Mouse (Mus musculus): Measurements from ENCODE around the gene P4ha3. TPM values are rescaled to one million over a fixed set of nuclear protein-coding genes. Genes with fewer than 3 reads are reported as not detected.
"Not testable (repeated sequence)": the region's sequence is repeated elsewhere in the genome, so short reads cannot be mapped to it uniquely, and the experiment has no call there.

P4ha3 gene
- total RNA-seq (2021), result 1 to 10 TPM; 6.5 to 8.5 TPM
- long read RNA-seq, experiment 1, transcript P4ha3-201 (13 exons, 2,361 nt), result major isoform, 5 of 6 reads
- long read RNA-seq, experiment 1, partial matches to known transcripts, result 0 of 6 reads
- long read RNA-seq, experiment 1, other reads (novel, unspliced or antisense), result 1 of 6 reads
- long read RNA-seq, experiment 2, partial matches to known transcripts, result 0 of 3 reads
- long read RNA-seq, experiment 2, other reads (novel, unspliced or antisense), result 0 of 3 reads

- intact Hi-C loops (cut with DNase I), result no loop called here
- peak; percentile 29 for TF ChIP-seq CTCF (IDR thresholded peaks at IDR 0.05)
- DNase-seq (ENCODE audit: extremely low spot score in 1 of 2, low spot score in 2 of 2), result peak in 1 of 2 experiments; percentile 40
- peak within 1 kb of the TSS; percentile 50 for H3K4me3 ChIP-seq
- H3K27ac ChIP-seq, result no peak within 1 kb of the TSS
These were observed at the start of gene P4ha3 for GRCm38 (mm10) chr7:100285383-100285782. TSS of gene P4ha3 (plus strand) at chr7:100285520.

- Histone ChIP-seq H3K4me3 (no peak overlapping the region), H3K27ac (no peak overlapping the region)
- no peak for DNase-seq (ENCODE audit: extremely low spot score in 1 of 2, low spot score in 2 of 2)
- intact Hi-C loops (cut with DNase I), result no loop called here
- no peak for TF ChIP-seq CTCF (IDR thresholded peaks at IDR 0.05)
These were observed 47.0 kb upstream of the P4ha3 start for GRCm38 (mm10) chr7:100238271-100238670.

- Histone ChIP-seq H3K27ac (no peak overlapping the region), H3K4me3 (no peak overlapping the region)
- intact Hi-C loops (cut with DNase I), result no loop called here
- no peak for TF ChIP-seq CTCF (IDR thresholded peaks at IDR 0.05)
- DNase-seq (ENCODE audit: extremely low spot score in 1 of 2, low spot score in 2 of 2), result no peak
These were observed 44.7 kb upstream of the P4ha3 start for GRCm38 (mm10) chr7:100240601-100241000.

- TF ChIP-seq CTCF (IDR thresholded peaks at IDR 0.05), result no peak
- H3K27ac ChIP-seq, result no peak overlapping the region
- H3K4me3 ChIP-seq, result no peak overlapping the region
- intact Hi-C loops (cut with DNase I), result no loop called here
- DNase-seq (ENCODE audit: extremely low spot score in 1 of 2, low spot score in 2 of 2), result no peak
These were observed 42.3 kb upstream of the P4ha3 start for GRCm38 (mm10) chr7:100243007-100243406.

DNA sequence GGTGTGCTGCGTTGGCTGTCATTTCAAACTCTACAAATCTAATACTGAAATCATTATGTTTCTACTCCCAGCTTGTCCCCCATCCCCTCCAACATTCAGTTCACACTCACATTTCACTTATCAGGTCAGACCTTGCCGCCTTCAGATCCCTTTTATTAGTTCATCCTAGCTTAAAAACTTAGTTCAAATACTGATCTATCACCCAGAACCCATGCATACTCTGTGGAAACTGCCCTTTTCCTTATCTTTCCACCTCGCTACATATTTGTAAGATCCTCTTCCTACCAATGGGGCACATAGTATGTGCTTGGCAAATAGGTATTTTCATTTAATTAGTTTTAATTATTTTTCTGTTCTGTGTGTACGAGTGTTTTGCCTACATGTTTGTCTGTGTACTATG, 41.1 kb upstream of the P4ha3 start:
- no peak for TF ChIP-seq CTCF (IDR thresholded peaks at IDR 0.05)
- intact Hi-C loops (cut with DNase I), result no loop called here
- Histone ChIP-seq H3K27ac (no peak overlapping the region), H3K4me3 (no peak overlapping the region)
- DNase-seq (ENCODE audit: extremely low spot score in 1 of 2, low spot score in 2 of 2), result no peak

DNA sequence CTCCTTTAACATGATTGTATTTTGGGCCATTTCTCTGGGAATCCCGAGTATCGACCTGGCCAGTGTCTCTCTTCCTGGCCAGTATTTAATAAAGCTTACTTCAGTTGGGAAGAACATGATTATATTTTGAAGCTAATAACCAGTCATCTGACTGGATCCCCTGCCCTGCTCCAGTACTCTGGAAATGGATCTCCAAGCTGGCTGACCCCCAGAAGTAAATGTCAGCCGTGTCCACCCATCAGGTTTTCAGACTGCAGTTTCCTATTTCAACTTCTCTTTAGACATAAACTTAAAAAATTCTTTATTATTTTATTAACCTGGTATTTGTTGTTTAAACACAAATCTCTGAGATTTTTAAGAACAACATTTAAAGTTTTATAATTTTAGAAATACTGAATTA, 40.1 kb upstream of the P4ha3 start:
- no peak overlapping the region for H3K27ac ChIP-seq
- intact Hi-C loops (cut with DNase I), result no loop called here
- H3K4me3 ChIP-seq, result no peak overlapping the region
- no peak for DNase-seq (ENCODE audit: extremely low spot score in 1 of 2, low spot score in 2 of 2)
- no peak for TF ChIP-seq CTCF (IDR thresholded peaks at IDR 0.05)

DNA sequence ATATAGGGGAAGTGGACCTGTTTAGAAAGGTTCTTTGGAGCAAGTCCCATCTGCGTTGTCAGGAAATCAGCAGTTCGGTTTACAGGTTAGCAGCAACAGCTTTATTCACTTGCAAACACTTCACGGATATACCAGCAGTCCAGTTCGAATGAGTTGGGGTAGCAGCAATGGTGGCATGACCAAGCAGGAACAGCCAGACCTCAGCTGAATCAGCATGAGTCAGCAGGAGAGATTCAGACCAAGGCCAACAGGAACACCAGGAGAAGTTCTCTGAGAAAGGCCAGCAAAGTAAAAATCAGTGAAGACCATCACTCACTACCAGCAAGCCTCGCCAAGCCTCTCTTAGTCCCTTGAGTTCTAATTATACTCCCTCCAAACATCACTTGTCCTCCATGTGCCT, 34.7 kb upstream of the P4ha3 start:
- no peak for DNase-seq (ENCODE audit: extremely low spot score in 1 of 2, low spot score in 2 of 2)
- no peak overlapping the region for H3K27ac ChIP-seq
- H3K4me3 ChIP-seq, result no peak overlapping the region
- intact Hi-C loops (cut with DNase I), result no loop called here
- no peak for TF ChIP-seq CTCF (IDR thresholded peaks at IDR 0.05)

DNA sequence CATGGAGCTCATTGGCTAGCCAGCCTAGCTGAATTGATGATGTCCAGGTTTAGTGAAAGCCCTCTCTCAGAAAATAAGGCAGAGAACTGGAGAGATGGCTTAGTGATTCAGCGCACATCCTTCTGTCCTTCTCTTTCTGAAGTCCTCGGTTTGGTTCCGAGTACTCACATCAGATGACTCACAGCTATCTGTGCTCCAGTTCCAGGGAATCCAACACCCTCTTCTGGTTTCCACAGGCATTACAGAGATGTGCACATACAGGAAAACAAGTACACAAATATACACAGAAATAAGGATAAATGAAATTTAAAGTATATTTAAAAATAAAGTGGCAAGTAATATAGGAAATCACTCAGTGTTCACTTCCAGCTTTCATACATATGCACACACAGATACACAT, 23.0 kb upstream of the P4ha3 start:
- no peak for DNase-seq (ENCODE audit: extremely low spot score in 1 of 2, low spot score in 2 of 2)
- intact Hi-C loops (cut with DNase I), result no loop called here
- H3K27ac ChIP-seq, result no peak overlapping the region
- H3K4me3 ChIP-seq, result no peak overlapping the region
- TF ChIP-seq CTCF (IDR thresholded peaks at IDR 0.05), result peak; percentile 25

- H3K27ac ChIP-seq; DNase-seq (ENCODE audit: extremely low spot score in 1 of 2, low spot score in 2 of 2); intact Hi-C loops (cut with DNase I); H3K4me3 ChIP-seq: not testable (repeated sequence)
These were observed 20.4 kb upstream of the P4ha3 start for GRCm38 (mm10) chr7:100264934-100265333.

GRCm38 (mm10) chr7:100272369-100272768, 13.0 kb upstream of the P4ha3 start:
- intact Hi-C loops (cut with DNase I), result no loop called here

GRCm38 (mm10) chr7:100274507-100274906, 10.8 kb upstream of the P4ha3 start:
- H3K27ac ChIP-seq, result no peak overlapping the region
- intact Hi-C loops (cut with DNase I), result no loop called here
- DNase-seq (ENCODE audit: extremely low spot score in 1 of 2, low spot score in 2 of 2), result no peak
- no peak overlapping the region for H3K4me3 ChIP-seq
- no peak for TF ChIP-seq CTCF (IDR thresholded peaks at IDR 0.05)

More at GRCm38 (mm10) chr7:100272369-100272768, 13.0 kb upstream of the P4ha3 start:
- no peak for DNase-seq (ENCODE audit: extremely low spot score in 1 of 2, low spot score in 2 of 2)
- Histone ChIP-seq H3K27ac (no peak overlapping the region), H3K4me3 (no peak overlapping the region)
- TF ChIP-seq CTCF (IDR thresholded peaks at IDR 0.05), result no peak

GRCm38 (mm10) chr7:100276397-100276796, 8.9 kb upstream of the P4ha3 start:
- peak; percentile 74 for TF ChIP-seq CTCF (IDR thresholded peaks at IDR 0.05)
- Histone ChIP-seq H3K4me3 (no peak overlapping the region), H3K27ac (no peak overlapping the region)
- no peak for DNase-seq (ENCODE audit: extremely low spot score in 1 of 2, low spot score in 2 of 2)
- intact Hi-C loops (cut with DNase I), result no loop called here

- Histone ChIP-seq H3K27ac (no peak overlapping the region), H3K4me3 (no peak overlapping the region)
- no peak for DNase-seq (ENCODE audit: extremely low spot score in 1 of 2, low spot score in 2 of 2)
- intact Hi-C loops (cut with DNase I), result loop anchor here (1.0 kb wide), 1 partner anchor 45 kb away; no protein-coding TSS in a partner anchor
- peak; percentile 93 for TF ChIP-seq CTCF (IDR thresholded peaks at IDR 0.05)
These were observed 5.5 kb upstream of the P4ha3 start for GRCm38 (mm10) chr7:100279803-100280202.

Measured in left cerebral cortex, adult 2 months (tissue).